Mouse (Mus musculus) gastrocnemius, postnatal 36 days (tissue): ENCODE measurements around the gene Usp30. TPM values are rescaled to one million over a fixed set of nuclear protein-coding genes. Genes with fewer than 3 reads are reported as not detected.

Experiments
- DNase-seq, 2 experiments: peaks; one replicate each; pipeline ENCODE4 v3.0.0; 2022
- intact Hi-C: fragments of 180-260 bp; cut with DNase I; formaldehyde crosslinking; loops from one replicate; pipeline ENCODE4 v1.15.1; 2025
- long read RNA-seq, 2 experiments: library from polyadenylated mRNA; stranded (forward); transcript quantifications; one replicate each; pipeline ENCODE4 v2.0.0; 2021
- total RNA-seq, 2 experiments: library from RNA; stranded (reverse); gene quantifications; 2 replicates each; pipeline ENCODE4 v1.2.3; 2021

Gene Usp30
- 1 to 10 TPM; 7.3 to 9.2 TPM for total RNA-seq
- long read RNA-seq, experiment 1, full-length matches to known transcripts = 1 of 2 reads
- long read RNA-seq, experiment 1, partial matches to known transcripts = 0 of 2 reads
- long read RNA-seq, experiment 1, other reads (novel, unspliced or antisense) = 1 of 2 reads
- long read RNA-seq, experiment 2, full-length matches to known transcripts = 2 of 6 reads
- long read RNA-seq, experiment 2, partial matches to known transcripts = 2 of 6 reads
- long read RNA-seq, experiment 2, other reads (novel, unspliced or antisense) = 2 of 6 reads

DNA sequence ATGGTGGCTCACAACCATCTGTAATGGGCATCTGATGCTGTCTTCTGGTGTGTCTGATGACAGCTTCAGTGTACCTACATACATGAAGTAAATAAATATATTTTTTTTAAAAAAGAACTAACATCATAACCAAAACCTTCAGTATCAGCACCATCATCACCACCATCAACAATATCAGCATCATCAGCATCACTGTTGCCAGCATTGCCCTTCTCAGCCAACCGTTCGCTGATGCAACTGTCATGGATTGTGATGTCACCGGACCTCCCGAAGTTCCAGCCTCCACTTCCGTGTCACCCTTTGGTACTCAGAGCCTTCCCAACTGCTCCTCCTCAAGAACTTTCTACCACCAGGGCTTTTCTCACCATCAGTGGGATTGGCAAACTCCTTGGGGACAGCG lies at the start of gene Usp30:
TSS of gene Usp30 (plus strand) at position 301 of the 400 bp plus-strand sequence.
- intact Hi-C loops = loop anchor here (10.0 kb wide), 1 partner anchor 260 kb away; no protein-coding TSS in a partner anchor
- no peak for DNase-seq

DNA sequence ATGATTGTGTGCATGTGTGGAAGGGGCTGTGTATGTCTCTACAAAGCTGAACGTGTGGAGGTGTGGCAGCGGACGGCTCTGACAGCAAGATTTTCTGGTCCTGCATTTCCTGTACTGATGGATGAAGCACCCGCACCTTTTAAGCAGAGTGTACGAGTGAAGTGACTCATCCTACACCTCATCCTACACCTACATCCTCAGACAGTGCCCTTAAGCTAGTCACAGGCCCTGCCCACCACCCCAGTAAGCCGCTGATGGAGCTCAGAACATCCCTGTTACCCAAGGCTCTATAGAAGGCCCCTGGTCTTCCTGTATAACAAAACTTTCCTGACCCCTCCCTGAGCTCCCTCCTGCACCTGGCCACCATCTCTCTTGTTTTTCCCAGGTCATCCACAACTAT lies 40.9 kb upstream of the Usp30 start:
- no peak for DNase-seq
- intact Hi-C loops = no loop called here

DNA sequence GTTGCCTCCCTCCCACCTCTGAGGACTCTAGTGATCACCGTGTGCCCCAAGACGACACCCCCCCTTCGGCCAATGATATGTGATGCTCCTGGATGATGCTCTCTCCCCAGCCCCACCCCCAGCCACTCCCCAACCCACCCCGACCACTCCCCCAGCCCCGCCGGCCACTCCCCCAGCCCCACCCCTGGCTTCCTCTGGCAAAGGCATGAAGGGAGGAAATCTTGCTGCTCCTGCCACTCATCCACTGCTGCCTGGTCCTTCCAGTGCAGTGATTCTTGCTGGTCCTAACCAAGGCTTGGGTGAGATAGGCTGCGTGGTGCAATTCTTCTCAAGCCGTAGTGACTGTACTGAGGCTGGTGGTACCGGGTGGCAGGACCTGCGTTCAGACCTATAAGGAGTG lies 40.4 kb upstream of the Usp30 start:
- intact Hi-C loops = no loop called here
- no peak for DNase-seq

DNA sequence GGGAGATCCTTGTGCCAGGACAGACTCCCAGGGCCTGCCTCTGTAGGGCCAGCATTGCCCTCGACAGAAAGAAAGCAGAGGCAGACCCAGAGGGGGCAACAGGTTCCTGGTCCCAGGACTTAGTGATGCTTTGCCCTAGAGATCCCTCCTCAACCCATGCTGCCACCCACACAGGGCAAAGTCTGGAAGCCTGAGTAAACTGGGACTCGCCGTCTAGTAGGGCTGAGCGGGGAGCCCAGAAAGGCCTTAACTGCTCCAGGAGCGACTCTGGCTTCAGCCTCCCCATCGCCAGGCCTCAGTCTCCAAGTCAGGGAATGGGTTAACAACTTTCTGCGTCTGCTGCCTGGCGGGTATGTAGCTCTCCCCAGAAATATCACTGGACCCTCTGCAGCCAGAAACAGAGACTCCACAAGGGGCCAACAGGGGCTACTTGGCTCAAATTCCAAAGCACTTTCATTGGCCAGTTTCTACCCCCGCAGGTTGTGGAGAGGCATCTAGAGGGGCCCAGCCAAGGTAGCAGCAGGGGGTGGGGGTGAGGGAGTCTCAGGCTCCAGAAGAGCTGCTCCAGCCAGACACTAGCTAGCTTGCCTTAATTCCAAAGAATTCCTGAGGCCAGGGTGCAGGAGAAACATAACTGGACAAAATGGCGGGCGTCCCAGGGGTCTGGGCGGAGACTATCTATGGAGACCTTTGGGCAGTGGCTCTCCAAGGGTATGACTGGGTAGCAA lies 37.9 kb upstream of the Usp30 start:
- DNase-seq = no peak
- intact Hi-C loops = no loop called here

DNA sequence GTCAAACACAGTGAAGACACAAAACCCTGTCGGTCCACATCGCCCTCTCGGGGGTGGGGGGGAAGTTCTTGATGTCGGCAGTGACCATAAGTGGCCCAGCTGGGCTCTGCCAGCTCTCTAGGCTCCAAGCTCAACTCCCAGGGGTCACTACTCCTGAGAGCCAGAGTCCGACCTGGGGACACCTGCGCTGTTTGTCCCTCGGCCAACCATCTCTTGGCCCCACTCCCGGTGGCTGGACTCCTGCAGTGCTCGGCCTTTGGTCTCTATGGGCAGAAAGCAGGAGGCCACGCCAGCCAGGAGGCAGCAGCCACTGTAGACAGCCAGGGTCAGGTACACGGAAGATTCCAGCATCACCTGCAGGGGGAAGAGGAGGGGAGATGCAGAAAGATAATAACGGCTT lies 37.1 kb upstream of the Usp30 start:
- no peak for DNase-seq
- intact Hi-C loops = no loop called here

DNA sequence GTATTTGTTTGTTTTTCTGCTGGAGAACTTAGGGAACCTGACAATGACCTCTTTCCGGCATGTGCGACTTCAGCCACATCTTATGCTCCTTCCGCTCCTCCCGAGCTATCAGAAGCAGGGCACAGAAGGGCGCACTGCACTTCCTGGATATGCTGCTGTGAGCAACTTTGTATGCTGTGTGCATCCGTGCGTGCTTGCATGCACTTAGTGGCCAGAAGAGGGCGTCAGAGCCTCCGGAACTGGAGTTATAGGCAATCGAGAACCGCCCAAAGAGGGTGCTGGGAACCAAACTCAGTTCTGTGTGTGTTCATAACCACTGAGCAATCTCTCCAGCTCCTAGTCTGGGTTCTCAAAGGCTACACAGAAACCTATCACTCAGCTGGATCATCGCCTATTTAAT lies 34.6 kb upstream of the Usp30 start:
- intact Hi-C loops = no loop called here
- DNase-seq = no peak

DNA sequence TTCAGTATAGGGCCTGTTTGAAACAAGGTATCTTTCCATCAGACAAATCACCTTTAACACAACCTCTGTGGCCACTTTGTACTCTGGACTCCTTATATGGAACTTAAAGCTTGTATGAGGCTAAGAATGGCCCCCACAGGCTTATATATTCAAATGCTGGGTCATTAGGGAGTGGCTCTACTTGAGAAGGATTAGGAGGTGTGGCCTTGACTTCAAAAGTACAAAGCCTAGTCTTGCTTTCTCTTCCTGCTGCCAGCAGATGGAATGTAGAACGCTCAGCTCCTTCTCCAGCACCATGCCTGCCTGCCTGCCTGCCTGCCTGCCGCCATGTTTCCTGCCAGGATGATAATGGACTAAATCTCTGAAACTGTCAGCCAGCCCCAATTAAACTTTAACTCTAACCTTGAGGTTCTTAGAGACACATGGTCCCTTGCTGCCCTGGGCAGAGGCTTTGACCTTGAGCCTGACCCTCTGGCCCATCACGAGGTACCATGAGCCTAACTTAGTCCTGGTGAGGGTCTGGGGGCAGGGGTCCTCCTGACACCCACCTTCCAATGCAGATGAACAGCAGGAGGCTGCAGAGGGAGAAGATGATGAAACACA lies 33.0 kb upstream of the Usp30 start:
- intact Hi-C loops = no loop called here
- DNase-seq = no peak

DNA sequence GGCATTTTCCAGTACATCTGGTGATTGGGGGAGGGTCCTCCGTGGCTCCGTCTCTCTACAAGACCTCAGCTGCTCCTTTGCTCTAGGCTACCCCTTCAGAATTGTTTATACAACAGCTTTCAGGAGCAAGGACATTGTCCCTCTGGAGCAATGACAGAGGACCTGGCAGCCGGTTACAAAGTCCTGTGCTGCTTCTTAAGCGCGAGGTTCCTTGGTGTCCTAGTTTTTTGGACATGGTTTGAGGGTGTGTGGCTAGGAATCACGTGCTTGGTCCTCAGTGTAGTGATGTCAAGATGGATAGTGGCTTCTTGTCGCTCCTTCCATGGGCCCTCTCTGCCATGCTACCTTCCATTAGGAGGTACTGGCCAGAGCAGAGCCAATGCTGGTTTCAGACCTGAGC lies 30.9 kb upstream of the Usp30 start:
- DNase-seq = no peak
- intact Hi-C loops = no loop called here

DNA sequence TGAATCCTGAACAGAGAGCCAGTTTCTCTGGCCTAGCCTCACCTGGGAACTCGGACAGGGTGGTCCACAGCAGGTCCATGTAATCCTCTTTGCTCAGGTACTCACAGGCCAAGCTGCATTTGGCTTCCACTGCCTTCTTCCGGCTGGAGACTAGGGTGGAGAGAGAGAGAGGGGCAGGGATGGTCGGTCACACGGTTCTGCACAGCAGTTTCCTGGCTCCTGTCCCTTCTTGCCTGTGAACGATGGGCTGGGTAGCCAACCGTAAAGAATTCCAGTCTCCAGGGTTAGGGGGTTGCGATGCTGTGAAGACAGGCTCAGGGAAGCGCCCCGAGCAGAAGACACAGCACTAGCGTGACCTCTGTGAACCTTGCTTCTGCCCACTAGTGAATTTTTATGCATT lies 30.1 kb upstream of the Usp30 start:
- no peak for DNase-seq
- intact Hi-C loops = no loop called here

DNA sequence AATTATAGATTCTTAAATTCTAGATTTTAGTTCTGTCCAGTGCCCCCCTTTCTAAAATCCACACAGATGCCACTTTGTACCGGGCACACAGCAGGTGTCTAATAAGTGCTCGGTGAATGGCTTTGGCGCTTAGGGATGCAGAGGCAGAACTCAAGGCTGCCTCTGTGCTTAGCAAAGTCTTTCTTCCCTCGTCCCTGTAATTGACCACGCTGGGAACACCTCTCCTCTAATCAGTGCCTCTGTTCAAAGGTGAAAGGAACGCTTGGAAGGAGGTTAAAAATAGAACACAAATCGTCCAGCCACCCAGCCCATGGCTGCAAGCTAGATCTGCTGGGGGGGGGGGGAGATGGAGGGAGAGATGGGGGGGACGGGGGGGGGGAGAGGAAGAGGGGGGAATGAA lies 24.8 kb upstream of the Usp30 start:
- DNase-seq = no peak
- intact Hi-C loops = no loop called here

DNA sequence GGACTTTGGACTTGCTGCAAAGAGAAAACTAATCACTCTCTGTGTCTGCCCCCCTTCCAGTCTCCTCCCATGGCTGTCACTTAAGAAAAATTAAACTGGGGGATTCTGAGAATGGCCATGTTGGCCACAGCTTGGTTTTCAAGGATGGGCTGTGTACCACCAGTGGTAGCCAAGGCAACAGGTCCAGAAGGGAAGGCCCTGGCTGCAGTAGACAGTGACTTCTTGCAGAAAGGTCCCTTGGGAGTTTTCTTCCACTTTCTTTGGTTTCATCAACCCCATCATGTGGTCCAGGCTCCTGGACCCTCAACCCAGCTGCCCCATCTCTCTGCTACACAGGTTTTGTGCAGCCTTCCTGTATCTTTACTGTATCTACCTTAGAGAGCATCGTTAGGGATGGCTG lies 24.4 kb upstream of the Usp30 start:
- no peak for DNase-seq
- intact Hi-C loops = no loop called here

DNA sequence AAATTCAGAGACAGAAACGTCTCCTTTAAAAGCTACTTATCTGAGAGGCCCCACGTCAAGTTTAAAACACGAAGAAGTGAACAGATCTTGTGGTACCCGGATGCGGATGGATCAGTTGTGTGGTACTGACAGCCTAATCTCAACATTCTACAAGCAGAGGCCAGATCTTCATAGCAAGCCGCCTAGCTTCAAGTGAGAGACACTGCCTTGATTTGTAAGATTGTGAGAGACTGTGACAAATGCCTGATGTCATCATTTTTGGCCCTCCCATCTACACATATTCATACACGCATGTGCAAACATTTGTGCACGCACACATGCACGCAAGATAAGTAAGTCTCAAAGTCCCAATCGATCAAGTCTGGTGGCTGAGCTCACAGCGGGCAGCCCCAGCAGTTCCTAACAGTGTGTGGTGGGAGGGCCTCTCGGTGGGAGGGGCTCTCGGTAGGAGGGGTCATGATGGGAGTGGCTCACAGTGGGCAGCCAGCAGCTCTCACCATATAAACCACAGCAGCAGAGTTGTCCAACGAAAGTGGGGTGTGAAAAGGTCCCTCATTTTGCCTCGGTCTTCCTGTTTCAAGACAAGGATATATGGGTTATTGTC lies 23.8 kb upstream of the Usp30 start:
- DNase-seq = no peak
- intact Hi-C loops = no loop called here

DNA sequence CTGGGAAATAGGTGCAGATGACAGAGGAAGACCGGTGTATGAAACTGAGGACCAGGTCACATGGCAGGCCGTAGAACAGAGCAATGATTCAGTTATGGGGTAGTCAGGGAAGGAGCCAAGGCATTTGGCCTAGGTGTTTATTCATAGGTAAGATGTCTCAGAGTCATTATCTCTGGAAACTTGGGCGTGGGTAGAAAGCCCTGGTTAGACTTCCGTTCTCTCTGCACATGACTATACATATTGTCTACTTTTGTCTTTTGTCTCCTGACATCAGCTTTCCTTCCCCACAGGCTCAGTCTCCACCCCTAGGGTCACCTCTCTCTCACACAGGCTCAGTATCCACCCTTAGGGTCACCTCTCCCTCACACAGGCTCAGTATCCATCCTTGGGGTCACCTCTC lies 21.5 kb upstream of the Usp30 start:
- intact Hi-C loops = no loop called here
- DNase-seq = no peak

DNA sequence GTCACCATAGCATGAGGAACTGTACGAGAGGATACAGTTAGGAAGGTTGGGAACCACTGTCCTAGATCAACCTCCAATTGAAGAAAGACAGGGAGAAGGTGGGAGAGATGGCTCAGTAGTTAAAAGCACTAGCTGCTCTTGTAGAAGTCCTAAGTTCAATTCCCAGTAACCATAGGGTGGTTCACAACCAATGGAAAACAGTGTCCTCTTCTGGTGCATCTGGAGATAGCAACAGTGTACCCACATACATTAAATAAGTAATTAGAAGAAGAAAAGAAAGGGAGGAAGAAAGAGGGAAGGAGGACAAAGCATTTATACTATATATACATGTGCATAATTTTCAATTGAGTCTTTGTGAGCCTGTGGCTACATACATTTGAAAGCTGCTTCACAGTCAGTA lies 20.1 kb upstream of the Usp30 start:
- intact Hi-C loops = loop anchor here (5.0 kb wide), 1 partner anchor 88 kb away; no protein-coding TSS in a partner anchor
- no peak for DNase-seq

DNA sequence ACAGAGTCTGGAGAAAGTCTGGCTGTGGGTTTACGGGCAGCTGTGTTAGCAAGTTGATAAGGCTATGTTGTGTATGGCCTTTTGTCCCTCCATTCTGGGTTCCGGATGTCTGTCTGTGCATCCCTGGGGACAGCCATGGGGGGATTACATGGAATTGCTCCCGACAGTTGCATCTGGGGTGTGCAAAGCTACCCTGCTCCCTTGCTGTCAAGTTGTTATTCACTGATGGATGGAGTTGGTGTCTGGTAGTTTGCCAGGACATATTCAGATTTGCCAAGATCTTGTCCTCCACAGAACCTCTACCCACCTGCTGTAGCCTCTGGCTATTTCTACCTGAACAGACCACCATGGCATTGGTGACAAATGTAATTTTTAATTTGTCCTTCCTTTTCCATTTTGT lies 19.1 kb upstream of the Usp30 start:
- intact Hi-C loops = loop anchor here (5.0 kb wide), 1 partner anchor 89 kb away; no protein-coding TSS in a partner anchor
- no peak for DNase-seq

DNA sequence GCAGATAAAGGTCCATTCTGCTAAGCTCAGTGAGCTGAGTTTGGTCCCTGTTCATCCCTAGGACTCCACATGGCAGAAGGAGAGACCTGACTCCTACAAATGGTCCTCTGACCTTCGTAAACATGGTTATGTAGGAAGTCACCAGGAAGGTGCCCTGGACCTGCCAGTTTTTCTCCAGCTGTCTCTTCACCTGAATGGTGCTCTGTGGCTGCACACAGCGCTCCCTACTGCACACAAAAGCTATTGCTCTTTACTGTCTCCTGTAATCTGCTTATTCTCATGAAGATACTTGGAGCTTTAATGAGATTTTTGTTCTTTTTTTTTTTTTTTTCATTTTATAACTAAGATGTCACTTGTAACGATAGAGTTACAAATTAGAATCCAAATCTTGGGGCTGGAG lies 18.7 kb upstream of the Usp30 start:
- no peak for DNase-seq
- intact Hi-C loops = loop anchor here (5.0 kb wide), 1 partner anchor 89 kb away; no protein-coding TSS in a partner anchor

DNA sequence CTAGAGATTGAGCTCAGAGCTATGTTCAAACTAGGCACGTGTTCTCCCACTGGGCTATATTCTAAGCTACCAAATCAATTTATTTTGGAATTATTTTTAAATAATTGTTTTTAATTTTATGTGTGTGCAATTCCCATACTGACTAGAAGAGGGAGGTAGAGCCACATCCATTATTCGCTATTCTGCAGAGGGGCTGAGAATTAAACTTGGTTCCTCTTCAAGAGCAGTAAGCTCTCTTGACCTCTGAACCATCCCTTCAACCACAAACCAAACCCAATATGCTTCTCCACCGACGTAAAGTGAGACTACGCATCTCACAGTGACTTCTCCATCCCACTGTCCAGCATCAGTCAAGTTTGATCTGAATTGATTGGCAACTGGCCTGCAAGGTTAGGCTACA lies 18.1 kb upstream of the Usp30 start:
- DNase-seq = no peak
- intact Hi-C loops = loop anchor here (5.0 kb wide), 1 partner anchor 90 kb away; no protein-coding TSS in a partner anchor

DNA sequence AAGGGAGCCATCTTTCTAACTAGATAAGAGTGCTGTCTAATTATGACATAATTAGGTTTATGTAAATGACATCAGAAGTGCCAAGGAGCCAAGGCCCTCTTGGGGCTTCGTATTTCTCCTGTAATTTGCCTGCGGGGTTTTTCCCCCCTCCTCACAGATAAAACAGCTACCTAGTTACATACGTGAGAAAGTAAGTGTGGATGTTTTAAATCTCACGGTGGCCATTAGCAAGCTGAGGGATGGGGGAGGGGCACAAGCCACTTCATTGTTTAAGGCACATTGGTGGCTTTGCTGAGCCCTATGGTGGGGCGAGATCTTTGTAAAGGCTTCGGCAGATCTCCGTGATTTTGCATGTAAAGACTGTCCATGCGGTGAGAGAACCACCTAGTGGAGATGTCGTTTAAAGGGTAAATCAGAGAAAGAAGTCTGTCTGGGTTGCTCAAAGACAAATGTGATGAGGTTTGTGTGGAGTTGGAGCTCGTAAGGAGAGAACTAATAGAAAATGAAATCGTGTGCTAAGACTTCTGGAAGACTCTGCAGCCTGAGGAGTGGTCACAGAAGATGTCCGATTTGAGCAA lies 16.4 kb upstream of the Usp30 start:
- no peak for DNase-seq
- intact Hi-C loops = loop anchor here (5.0 kb wide), 1 partner anchor 92 kb away; no protein-coding TSS in a partner anchor

DNA sequence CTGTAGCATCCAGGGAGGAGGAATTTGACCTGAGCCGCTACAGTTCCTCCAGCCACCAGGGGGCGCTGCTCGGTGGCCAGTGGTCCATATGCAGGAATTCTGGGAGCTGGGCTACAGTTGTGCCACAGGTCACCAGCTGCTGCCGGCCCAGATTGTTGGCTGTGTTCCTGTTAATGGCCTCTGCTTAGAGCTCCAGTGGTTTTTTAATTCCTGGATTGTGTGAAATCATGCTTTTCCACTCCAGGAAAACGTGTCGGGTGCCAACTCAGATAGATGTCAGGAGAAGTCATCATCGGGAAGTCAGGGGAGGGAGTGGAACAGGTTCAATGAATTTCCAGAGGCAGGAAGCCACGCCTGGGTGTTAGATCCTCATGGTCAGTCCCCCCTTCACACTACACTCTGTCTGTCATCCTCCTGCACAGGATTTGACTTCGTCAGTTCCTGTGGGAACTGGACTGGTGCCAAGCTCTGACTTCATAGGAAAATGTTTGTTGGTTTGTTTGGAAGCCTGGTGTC lies 13.0 kb upstream of the Usp30 start:
- peak; percentile 59 to 70 for DNase-seq
- intact Hi-C loops = no loop called here

DNA sequence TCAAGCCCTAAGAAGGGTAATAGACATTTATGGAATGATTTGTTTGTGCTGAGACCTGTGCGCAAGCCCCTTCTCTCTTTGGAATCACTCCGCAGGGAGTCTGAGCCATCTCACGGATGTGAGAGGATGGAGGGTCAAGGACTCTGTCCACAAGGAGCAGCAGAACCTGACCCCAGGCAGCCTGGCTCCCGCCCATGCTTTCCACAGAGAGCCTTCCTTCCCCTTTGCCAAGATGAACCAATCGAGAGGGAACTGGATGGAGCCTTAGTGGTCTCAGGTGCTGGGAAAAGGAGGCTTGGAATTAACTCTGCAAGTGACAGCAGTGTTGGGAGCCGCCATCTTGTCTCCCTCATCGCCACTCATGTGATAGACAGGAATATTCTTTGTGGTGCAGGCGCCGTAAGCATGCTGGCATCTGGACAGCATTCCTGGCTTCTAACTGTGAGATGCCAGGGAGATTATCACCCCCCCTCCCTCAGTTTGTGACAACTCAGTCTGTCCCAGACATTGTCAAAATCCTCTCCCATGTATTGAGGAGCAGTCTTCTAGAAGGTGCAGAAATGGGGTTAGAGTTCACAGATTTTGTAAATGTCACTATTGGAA lies 8.0 kb upstream of the Usp30 start:
- no peak for DNase-seq
- intact Hi-C loops = no loop called here
